Mouse (Mus musculus) heart, embryonic 10.5 days (tissue): ENCODE measurements at regions not wholly inside any gene's neighbourhood (a gene's known extent, or its start where the extent isn't known, plus 50 kb on each side); places are given as distances from the start of the nearest gene placed in this dataset.
"Not testable (repeated sequence)": the region's sequence is repeated elsewhere in the genome, so short reads cannot be mapped to it uniquely, and the experiment has no call there.

Experiments used
- DNase-seq: peaks from one replicate; pipeline ENCODE4 v3.0.0-alpha.2; 2017; ENCODE audit warnings: low spot score
- H3K27ac ChIP-seq: fragments of 300-500 bp; sonication (generic); 2 replicates; pipeline ENCODE4 v1.5.1; 2016; ENCODE audit warnings: mild to moderate bottlenecking
- H3K27me3 ChIP-seq: fragments of 300-500 bp; sonication (generic); 2 replicates; pipeline ENCODE4 v1.6.1; 2016; ENCODE audit warnings: mild to moderate bottlenecking; ENCODE audit not compliant: poor library complexity, insufficient read depth, severe bottlenecking
- H3K36me3 ChIP-seq: fragments of 300-500 bp; sonication (generic); 2 replicates; pipeline ENCODE4 v1.6.1; 2016; ENCODE audit warnings: mild to moderate bottlenecking, moderate library complexity
- H3K4me1 ChIP-seq: fragments of 300-500 bp; sonication (generic); 2 replicates; pipeline ENCODE4 v1.6.1; 2016; ENCODE audit warnings: mild to moderate bottlenecking
- H3K4me3 ChIP-seq: fragments of 300-500 bp; sonication (generic); 2 replicates; pipeline ENCODE4 v1.5.1; 2016; ENCODE audit warnings: mild to moderate bottlenecking, moderate library complexity
- H3K9me3 ChIP-seq: fragments of 300-500 bp; sonication (generic); 2 replicates; pipeline ENCODE4 v1.6.1; 2016; ENCODE audit warnings: mild to moderate bottlenecking, moderate library complexity
- WGBS: fragments of 180-500 bp; shearing (Covaris S2); methylation state at CpG from one replicate; pipeline ENCODE4 v1.1.7; 2016; 5-methylcytosine and 5-hydroxymethylcytosine counted together

GRCm38 (mm10) chr14:76964046-76964445 lies 72.5 kb upstream of the Ccdc122 start:
- no peak for DNase-seq
- Histone ChIP-seq H3K27ac (no peak overlapping the region), H3K36me3 (no peaks in the 10 kb centered on the region), H3K4me3 (no peak overlapping the region), H3K27me3 (no peaks in the 10 kb centered on the region), H3K4me1 (no peaks in the 10 kb centered on the region), H3K9me3 (no peaks in the 10 kb centered on the region)
- 87% methylated on average over 5 of the region's 5 CpGs for WGBS

- Histone ChIP-seq H3K27me3 (no peaks in the 10 kb centered on the region), H3K27ac (no peak overlapping the region), H3K9me3 (no peaks in the 10 kb centered on the region), H3K4me1 (peaks cover 7% of the 10 kb centered on the region; the same call in 1 of the 2 replicates), H3K4me3 (no peak overlapping the region), H3K36me3 (no peaks in the 10 kb centered on the region)
- 83% methylated on average over 10 of the region's 10 CpGs for WGBS
- no peak for DNase-seq
Observed at GRCm38 (mm10) chr14:76958875-76959274, 77.7 kb upstream of the Ccdc122 start.

- H3K36me3 ChIP-seq = no peaks in the 10 kb centered on the region
- H3K27ac ChIP-seq = no peak overlapping the region
- H3K4me3 ChIP-seq = no peak overlapping the region
- no peak for DNase-seq
- peaks cover 7% of the 10 kb centered on the region; the same call in 1 of the 2 replicates for H3K4me1 ChIP-seq
- 64% methylated on average over 2 of the region's 2 CpGs for WGBS
- H3K27me3 ChIP-seq = no peaks in the 10 kb centered on the region
- no peaks in the 10 kb centered on the region for H3K9me3 ChIP-seq
Observed at GRCm38 (mm10) chr14:76957136-76957535, 79.4 kb upstream of the Ccdc122 start.

- no peaks in the 10 kb centered on the region for H3K27me3 ChIP-seq
- no peak for DNase-seq
- H3K9me3 ChIP-seq = no peaks in the 10 kb centered on the region
- 85% methylated on average over 2 of the region's 2 CpGs for WGBS
- H3K4me3 ChIP-seq = no peak overlapping the region
- no peaks in the 10 kb centered on the region for H3K36me3 ChIP-seq
- no peak overlapping the region for H3K27ac ChIP-seq
- H3K4me1 ChIP-seq = peaks cover 10% of the 10 kb centered on the region
Observed at GRCm38 (mm10) chr14:76953171-76953570, 83.4 kb upstream of the Ccdc122 start.

- no peaks in the 10 kb centered on the region for H3K9me3 ChIP-seq
- WGBS = 67% methylated on average over 4 of the region's 4 CpGs
- H3K36me3 ChIP-seq = no peaks in the 10 kb centered on the region
- H3K4me1 ChIP-seq = peaks cover 20% of the 10 kb centered on the region
- no peak for DNase-seq
- no peaks in the 10 kb centered on the region for H3K27me3 ChIP-seq
- H3K27ac ChIP-seq = no peak overlapping the region
- no peak overlapping the region for H3K4me3 ChIP-seq
Observed at GRCm38 (mm10) chr14:76951450-76951849, 85.1 kb upstream of the Ccdc122 start.

GRCm38 (mm10) chr14:76949388-76949787 lies 87.2 kb upstream of the Ccdc122 start:
- Histone ChIP-seq H3K4me1 (peaks cover 20% of the 10 kb centered on the region), H3K27me3 (no peaks in the 10 kb centered on the region), H3K4me3 (no peak overlapping the region), H3K9me3 (no peaks in the 10 kb centered on the region), H3K36me3 (no peaks in the 10 kb centered on the region), H3K27ac (no peak overlapping the region)
- WGBS = 85% methylated on average over 3 of the region's 3 CpGs
- no peak for DNase-seq

- Histone ChIP-seq H3K4me3 (no peak overlapping the region), H3K27me3 (no peaks in the 10 kb centered on the region), H3K27ac (no peak overlapping the region), H3K4me1 (peaks cover 20% of the 10 kb centered on the region), H3K36me3 (no peaks in the 10 kb centered on the region), H3K9me3 (no peaks in the 10 kb centered on the region)
- WGBS = 56% methylated on average over 3 of the region's 3 CpGs
- no peak for DNase-seq
Observed at GRCm38 (mm10) chr14:76948948-76949347, 87.6 kb upstream of the Ccdc122 start.

- H3K27ac ChIP-seq = no peak overlapping the region
- no peaks in the 10 kb centered on the region for H3K9me3 ChIP-seq
- no peak overlapping the region for H3K4me3 ChIP-seq
- no peak for DNase-seq
- H3K27me3 ChIP-seq = no peaks in the 10 kb centered on the region
- peaks cover 20% of the 10 kb centered on the region for H3K4me1 ChIP-seq
- no peaks in the 10 kb centered on the region for H3K36me3 ChIP-seq
- WGBS = 76% methylated on average over 6 of the region's 6 CpGs
Observed at GRCm38 (mm10) chr14:76948481-76948880, 88.1 kb upstream of the Ccdc122 start.

- Histone ChIP-seq H3K27ac (peak overlapping the region; percentile 49), H3K9me3 (no peaks in the 10 kb centered on the region), H3K27me3 (no peaks in the 10 kb centered on the region), H3K4me3 (no peak overlapping the region), H3K36me3 (no peaks in the 10 kb centered on the region), H3K4me1 (peaks cover 20% of the 10 kb centered on the region)
- WGBS = 29% methylated on average over 3 of the region's 3 CpGs
- DNase-seq = no peak
Observed at GRCm38 (mm10) chr14:76947148-76947547, 89.4 kb upstream of the Ccdc122 start.

- no peaks in the 10 kb centered on the region for H3K36me3 ChIP-seq
- no peak for DNase-seq
- H3K4me1 ChIP-seq = peaks cover 20% of the 10 kb centered on the region
- H3K27me3 ChIP-seq = no peaks in the 10 kb centered on the region
- H3K27ac ChIP-seq = no peak overlapping the region
- 76% methylated on average over 6 of the region's 6 CpGs for WGBS
- H3K9me3 ChIP-seq = no peaks in the 10 kb centered on the region
- H3K4me3 ChIP-seq = no peak overlapping the region
Observed at GRCm38 (mm10) chr14:76945626-76946025, 90.9 kb upstream of the Ccdc122 start.

GRCm38 (mm10) chr14:76941474-76942212 lies 94.9 kb upstream of the Ccdc122 start:
- WGBS = 88% methylated on average over 10 of the region's 10 CpGs
- no peaks in the 10 kb centered on the region for H3K27me3 ChIP-seq
- no peaks in the 10 kb centered on the region for H3K9me3 ChIP-seq

GRCm38 (mm10) chr14:76940507-76940906 lies 96.1 kb upstream of the Ccdc122 start:
- Histone ChIP-seq H3K27ac (no peak overlapping the region), H3K4me3 (no peak overlapping the region), H3K9me3 (no peaks in the 10 kb centered on the region), H3K4me1 (no peaks in the 10 kb centered on the region), H3K27me3 (no peaks in the 10 kb centered on the region), H3K36me3 (no peaks in the 10 kb centered on the region)
- whole genome bisulfite sequencing = 84% methylated on average over 4 of the region's 4 CpGs
- DNase-seq = no peak

More at GRCm38 (mm10) chr14:76941474-76942212, 94.9 kb upstream of the Ccdc122 start:
- H3K4me3 ChIP-seq = no peak overlapping the region
- no peak overlapping the region for H3K27ac ChIP-seq
- no peak for DNase-seq
- 0 out of 2 replicates have a peak, but pooled peaks cover 2% of the 10 kb centered on the region for H3K4me1 ChIP-seq
- H3K36me3 ChIP-seq = no peaks in the 10 kb centered on the region

- Histone ChIP-seq H3K4me1 (no peaks in the 10 kb centered on the region), H3K36me3 (no peaks in the 10 kb centered on the region), H3K4me3 (no peak overlapping the region), H3K27me3 (no peaks in the 10 kb centered on the region), H3K27ac (no peak overlapping the region), H3K9me3 (no peaks in the 10 kb centered on the region)
- 90% methylated on average over 1 of the region's 1 CpGs for WGBS
- no peak for DNase-seq
Observed at GRCm38 (mm10) chr14:76936671-76937070, 99.9 kb upstream of the Ccdc122 start.

GRCm38 (mm10) chr14:76936051-76936450 lies 100.5 kb upstream of the Ccdc122 start:
- not testable (repeated sequence) for H3K36me3 ChIP-seq, H3K27me3 ChIP-seq, H3K4me3 ChIP-seq, DNase-seq, H3K4me1 ChIP-seq, H3K27ac ChIP-seq, H3K9me3 ChIP-seq
- WGBS = 74% methylated on average over 4 of the region's 4 CpGs
